Mouse (Mus musculus) forebrain, postnatal 0 days (tissue): ENCODE data around the gene Elk3. TPM values are rescaled to one million over a fixed set of nuclear protein-coding genes. Genes with fewer than 3 reads are reported as not detected.
A peak's percentile ranks its signal among the peaks of the same experiment; 100 is the strongest.

ENCODE experiments used
- ATAC-seq: fragments of 200-750 bp; cut with Nextera tagmentation; 2 replicates; pipeline ENCODE4 v1.8.0; 2017; ENCODE audit warnings: mild to moderate bottlenecking, moderate library complexity
- DNase-seq: peaks from one replicate; pipeline ENCODE4 v3.0.0-alpha.2; 2015
- H3K27ac ChIP-seq: fragments of 300-500 bp; sonication (generic); 2 replicates; pipeline ENCODE4 v1.5.1; 2014; ENCODE audit warnings: low read depth, mild to moderate bottlenecking, antibody characterized with exemption, low read length, moderate library complexity, mixed read lengths
- H3K27me3 ChIP-seq: fragments of 300-500 bp; sonication (generic); 2 replicates; pipeline ENCODE4 v1.6.1; 2014; ENCODE audit warnings: mild to moderate bottlenecking, low read length, mixed read lengths; ENCODE audit not compliant: insufficient read depth
- H3K36me3 ChIP-seq: fragments of 300-500 bp; sonication (generic); 2 replicates; pipeline ENCODE4 v1.6.1; 2014; ENCODE audit warnings: mild to moderate bottlenecking, moderate library complexity; ENCODE audit not compliant: insufficient read depth
- H3K4me1 ChIP-seq: fragments of 300-500 bp; sonication (generic); 2 replicates; pipeline ENCODE4 v1.6.1; 2014; ENCODE audit warnings: antibody characterized with exemption; ENCODE audit not compliant: insufficient read depth
- H3K4me2 ChIP-seq: fragments of 300-500 bp; sonication (generic); 2 replicates; pipeline ENCODE4 v1.6.1; 2014; ENCODE audit warnings: low read depth, mild to moderate bottlenecking, moderate library complexity
- H3K4me3 ChIP-seq: fragments of 300-500 bp; sonication (generic); 2 replicates; pipeline ENCODE4 v1.5.1; 2014; ENCODE audit warnings: low read depth, low read length, mixed read lengths
- H3K9ac ChIP-seq: fragments of 300-500 bp; sonication (generic); 2 replicates; pipeline ENCODE4 v1.6.1; 2014; ENCODE audit warnings: mild to moderate bottlenecking
- H3K9me3 ChIP-seq: fragments of 300-500 bp; sonication (generic); 2 replicates; pipeline ENCODE4 v1.6.1; 2016; ENCODE audit warnings: low read length
- CTCF ChIP-seq: sonication (generic); IDR thresholded peaks from 2 replicates; pipeline ENCODE4 v1.5.1; 2016; ENCODE audit warnings: antibody characterized with exemption, control low read depth, low read depth
- WGBS: fragments of 180-500 bp; shearing (Covaris S2); extraction: QIAGEN DNeasy Blood & Tissue Kit; methylation state at CpG from one replicate; pipeline ENCODE4 v1.1.7; 2014; 5-methylcytosine and 5-hydroxymethylcytosine counted together
- polyA plus RNA-seq: library from polyadenylated mRNA; unstranded; fragments of >200 nt; fragmentation: Nextera tagmentation; extraction: Ambion mirVana; gene quantifications from 2 replicates; pipeline ENCODE4 v1.2.1, GENCODE M21; 2015
- total RNA-seq: library from RNA; depleted of rRNA; stranded (reverse); fragments of >200 nt; gene quantifications from 2 replicates; pipeline ENCODE4 v1.2.3, GENCODE M21; 2014

Elk3 gene
- total and polyA plus RNA-seq, 2 experiments from 2014 or later = 6.2 to 8.8 TPM

DNA sequence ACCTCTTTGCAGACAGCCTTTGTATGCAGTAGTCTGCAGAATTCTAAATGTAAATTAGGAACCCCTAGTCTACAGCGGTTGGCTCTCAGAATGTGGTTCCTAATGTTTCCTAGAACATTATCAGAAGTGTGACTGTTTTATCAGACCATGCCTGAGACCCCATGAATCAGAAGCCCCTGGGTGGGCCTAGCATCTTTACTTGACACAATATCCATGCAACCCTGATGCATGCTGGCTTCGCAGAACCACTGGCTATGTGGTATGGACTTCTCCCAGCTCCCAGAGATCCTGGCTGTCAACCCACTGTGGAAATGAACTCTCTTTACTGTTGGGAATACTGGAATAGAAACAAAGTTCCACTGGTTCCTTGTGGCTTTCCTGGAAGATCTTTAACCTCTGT lies 58.3 kb downstream of the Elk3 start:
- Histone ChIP-seq H3K27me3 (no peaks in the 10 kb centered on the region), H3K4me2 (no peak overlapping the region), H3K9me3 (no peaks in the 10 kb centered on the region), H3K4me3 (no peak overlapping the region), H3K36me3 (peaks cover 6% of the 10 kb centered on the region; the same call in 1 of the 2 replicates), H3K4me1 (peaks cover 3% of the 10 kb centered on the region; the same call in 1 of the 2 replicates), H3K9ac (no peak overlapping the region), H3K27ac (0 out of 2 replicates have a peak overlapping the region, but pooled peaks have one; percentile 2)
- DNase-seq (no peak), ATAC-seq (no peak)
- 76% methylated on average over 2 of the region's 2 CpGs for WGBS
- no peak for TF ChIP-seq CTCF

DNA sequence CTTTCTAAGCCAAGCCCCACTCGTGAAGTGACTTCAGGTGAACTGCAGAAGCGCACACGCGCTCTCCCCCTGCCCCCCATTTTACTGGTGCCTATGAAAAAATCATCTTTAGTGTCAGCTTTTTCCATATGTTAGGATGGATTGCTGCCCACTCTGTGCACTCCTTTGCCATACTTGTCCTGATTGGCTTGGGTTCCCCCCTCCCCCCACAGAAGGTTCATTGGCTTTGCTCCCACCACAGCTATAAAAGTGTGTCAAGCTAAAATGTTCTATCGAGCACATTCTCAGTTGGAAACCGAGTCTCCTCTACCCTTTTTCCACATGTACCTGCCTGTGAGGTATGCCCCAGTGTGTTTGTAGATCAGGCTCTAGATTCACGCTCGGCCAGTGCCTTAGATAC lies 59.5 kb downstream of the Elk3 start:
- H3K27ac ChIP-seq = no peak overlapping the region
- H3K27me3 ChIP-seq = no peaks in the 10 kb centered on the region
- ATAC-seq (no peak), DNase-seq (no peak)
- no peaks in the 10 kb centered on the region for H3K9me3 ChIP-seq
- peaks cover 3% of the 10 kb centered on the region; the same call in 1 of the 2 replicates for H3K4me1 ChIP-seq
- H3K36me3 ChIP-seq = peaks cover 12% of the 10 kb centered on the region; the same call in 1 of the 2 replicates
- H3K4me2 ChIP-seq = no peak overlapping the region
- 78% methylated on average over 8 of the region's 8 CpGs for WGBS
- no peak overlapping the region for H3K9ac ChIP-seq
- no peak overlapping the region for H3K4me3 ChIP-seq
- no peak for TF ChIP-seq CTCF

DNA sequence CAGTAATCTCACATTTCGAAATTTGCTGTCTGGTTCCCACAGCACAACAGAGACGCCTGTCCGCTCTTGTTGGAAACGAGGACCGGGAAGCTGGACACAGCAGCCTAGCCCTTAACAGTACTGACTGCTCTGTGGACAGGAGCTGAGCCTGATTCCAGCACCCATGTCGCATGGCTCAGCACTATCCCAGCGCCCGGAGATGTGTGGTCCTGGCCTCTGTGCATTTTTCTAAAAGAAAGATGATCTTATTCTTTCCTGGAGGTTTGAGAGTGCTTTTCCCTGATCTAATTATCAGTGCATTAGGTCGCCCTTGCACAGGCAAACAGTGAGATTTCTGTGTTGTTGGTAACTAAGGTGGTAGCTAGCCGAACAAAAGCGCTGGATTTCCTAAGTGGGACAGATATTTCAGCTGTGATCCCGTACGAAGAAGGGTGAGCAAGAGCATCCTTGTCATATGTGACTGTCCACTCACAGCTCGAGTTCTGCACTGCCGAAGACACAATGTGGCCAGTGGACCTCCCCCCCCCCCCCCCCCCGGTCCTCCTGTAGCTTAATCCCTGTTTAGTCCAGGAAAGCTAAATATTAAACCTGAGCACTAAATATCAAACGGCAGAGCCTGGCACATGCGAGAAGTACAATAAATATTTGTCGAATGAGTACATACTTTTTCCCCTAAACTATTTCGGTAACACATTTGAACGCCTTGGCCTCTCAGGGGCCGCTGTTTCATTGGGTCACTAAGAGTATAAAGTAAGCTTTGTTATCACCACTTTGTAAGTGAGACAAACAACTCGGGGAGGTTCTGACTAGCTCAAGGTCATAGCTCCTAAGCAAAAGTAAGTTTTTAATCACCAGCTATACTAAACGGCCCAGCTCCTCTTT lies 60.3 kb downstream of the Elk3 start:
- Histone ChIP-seq H3K9ac (no peak overlapping the region), H3K4me3 (no peak overlapping the region), H3K27me3 (no peaks in the 10 kb centered on the region), H3K4me2 (no peak overlapping the region), H3K27ac (no peak overlapping the region), H3K4me1 (peaks cover 3% of the 10 kb centered on the region; the same call in 1 of the 2 replicates), H3K36me3 (peaks cover 15% of the 10 kb centered on the region; the same call in 1 of the 2 replicates), H3K9me3 (no peaks in the 10 kb centered on the region)
- DNase-seq = no peak
- no peak for ATAC-seq
- no peak for TF ChIP-seq CTCF
- 56% methylated on average over 24 of the region's 24 CpGs for WGBS

DNA sequence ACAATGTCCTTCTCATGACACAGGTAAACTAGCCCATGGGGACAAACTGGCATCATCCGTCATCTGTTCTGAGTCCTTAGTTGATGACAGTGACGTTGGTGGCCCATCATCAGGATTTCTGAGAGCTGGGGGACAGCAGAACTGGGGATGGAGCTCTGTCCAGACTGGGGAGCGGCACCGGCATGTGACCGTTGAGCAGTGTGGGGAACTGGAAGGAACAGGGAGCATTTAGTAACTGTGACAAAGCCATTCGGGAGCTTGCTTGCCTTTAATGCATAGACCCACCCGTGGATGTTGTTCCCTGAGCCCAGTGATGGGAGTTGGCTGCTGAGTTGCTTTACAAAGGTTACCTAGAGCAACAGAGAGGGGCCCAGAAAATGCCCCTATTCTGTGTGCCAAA lies 61.0 kb downstream of the Elk3 start:
- no peak overlapping the region for H3K4me3 ChIP-seq
- H3K4me1 ChIP-seq = peaks cover 3% of the 10 kb centered on the region; the same call in 1 of the 2 replicates
- no peaks in the 10 kb centered on the region for H3K27me3 ChIP-seq
- no peak overlapping the region for H3K27ac ChIP-seq
- DNase-seq = no peak
- TF ChIP-seq CTCF = no peak
- H3K9me3 ChIP-seq = no peaks in the 10 kb centered on the region
- no peak for ATAC-seq
- no peak overlapping the region for H3K4me2 ChIP-seq
- WGBS = 56% methylated on average over 7 of the region's 7 CpGs
- H3K36me3 ChIP-seq = peaks cover 15% of the 10 kb centered on the region; the same call in 1 of the 2 replicates
- no peak overlapping the region for H3K9ac ChIP-seq

DNA sequence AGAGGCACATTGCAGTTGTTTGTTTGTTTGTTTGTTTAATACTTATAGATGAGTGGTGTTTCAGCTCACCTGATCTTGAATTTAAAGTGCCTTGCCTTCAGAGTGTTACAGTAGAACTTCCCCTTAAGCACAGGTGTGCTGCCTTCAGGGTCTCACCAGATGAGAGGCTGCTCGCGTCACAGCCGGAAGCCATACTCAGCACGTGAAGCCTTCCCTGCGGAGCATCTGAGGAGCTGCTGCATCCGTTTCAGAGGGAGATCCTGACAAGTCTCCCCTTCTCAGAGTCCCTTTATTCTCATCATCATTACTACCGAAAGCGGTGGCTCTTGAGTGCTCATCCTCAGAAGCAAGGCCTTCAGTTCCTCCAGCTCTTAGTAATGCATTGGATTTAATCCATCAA lies 62.5 kb downstream of the Elk3 start:
- Histone ChIP-seq H3K9ac (no peak overlapping the region), H3K4me2 (no peak overlapping the region), H3K27me3 (no peaks in the 10 kb centered on the region), H3K4me3 (no peak overlapping the region), H3K36me3 (peaks cover 15% of the 10 kb centered on the region; the same call in 1 of the 2 replicates), H3K9me3 (no peaks in the 10 kb centered on the region), H3K4me1 (peaks cover 3% of the 10 kb centered on the region; the same call in 1 of the 2 replicates), H3K27ac (no peak overlapping the region)
- ATAC-seq (no peak), DNase-seq (no peak)
- 75% methylated on average over 8 of the region's 8 CpGs for WGBS
- TF ChIP-seq CTCF = no peak

DNA sequence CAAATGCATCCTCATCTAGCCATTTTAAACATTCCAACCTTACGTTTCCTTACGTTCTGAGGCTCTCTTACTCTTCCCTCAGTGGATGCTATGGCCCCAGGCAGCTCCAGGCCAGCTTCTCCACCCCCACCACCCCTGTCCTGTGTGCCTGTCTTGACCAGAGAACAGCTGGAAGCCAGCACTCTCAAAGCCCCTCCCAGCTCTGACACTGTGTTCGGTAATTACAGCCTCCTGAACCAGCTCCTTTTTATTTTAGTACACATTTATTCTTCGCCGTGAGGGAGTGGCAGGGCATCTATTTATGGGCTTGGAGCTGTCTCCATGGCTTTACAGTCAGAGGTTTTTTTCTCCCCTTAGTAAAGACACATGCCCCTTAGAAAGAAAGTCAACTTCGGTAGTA lies 63.0 kb downstream of the Elk3 start:
- no peak overlapping the region for H3K4me3 ChIP-seq
- H3K9ac ChIP-seq = no peak overlapping the region
- no peak for TF ChIP-seq CTCF
- 46% methylated on average over 6 of the region's 6 CpGs for WGBS
- peaks cover 3% of the 10 kb centered on the region; the same call in 1 of the 2 replicates for H3K4me1 ChIP-seq
- H3K9me3 ChIP-seq = no peaks in the 10 kb centered on the region
- H3K36me3 ChIP-seq = peaks cover 15% of the 10 kb centered on the region; the same call in 1 of the 2 replicates
- H3K27ac ChIP-seq = no peak overlapping the region
- no peak for ATAC-seq
- H3K27me3 ChIP-seq = no peaks in the 10 kb centered on the region
- H3K4me2 ChIP-seq = no peak overlapping the region
- DNase-seq = no peak

DNA sequence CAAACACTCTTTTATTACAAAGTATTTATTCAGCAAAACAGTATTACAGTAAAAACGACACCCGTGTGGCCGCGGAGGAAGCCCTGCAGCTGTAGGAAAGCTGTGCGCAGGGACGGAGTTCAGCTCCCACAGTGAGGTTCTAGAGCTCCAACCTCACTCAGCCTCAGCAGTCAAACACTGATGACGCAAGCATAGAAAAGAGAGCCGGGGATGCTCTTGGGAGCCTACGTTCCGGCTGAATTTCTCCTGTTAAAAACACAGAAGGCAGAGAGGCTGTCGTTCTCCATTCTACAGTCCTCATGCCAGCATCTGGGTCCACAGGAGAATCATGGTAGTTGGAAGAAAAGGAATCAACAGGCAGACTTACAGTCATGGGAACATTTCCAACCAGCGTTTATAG lies 63.5 kb downstream of the Elk3 start:
- no peak for TF ChIP-seq CTCF
- H3K9me3 ChIP-seq = no peaks in the 10 kb centered on the region
- peaks cover 3% of the 10 kb centered on the region; the same call in 1 of the 2 replicates for H3K4me1 ChIP-seq
- no peak overlapping the region for H3K27ac ChIP-seq
- H3K4me2 ChIP-seq = no peak overlapping the region
- no peak overlapping the region for H3K9ac ChIP-seq
- 79% methylated on average over 12 of the region's 12 CpGs for WGBS
- peaks cover 15% of the 10 kb centered on the region; the same call in 1 of the 2 replicates for H3K36me3 ChIP-seq
- H3K4me3 ChIP-seq = no peak overlapping the region
- no peaks in the 10 kb centered on the region for H3K27me3 ChIP-seq
- DNase-seq = no peak
- peak; percentile 16; the same call in 1 of the 2 replicates for ATAC-seq
